Mouse (Mus musculus) liver, postnatal 0 days (tissue): ENCODE measurements around the gene Dhdds. TPM values are rescaled to one million over a fixed set of nuclear protein-coding genes. Genes with fewer than 3 reads are reported as not detected.

Experiments
- ATAC-seq: fragments of 200-750 bp; cut with Nextera tagmentation; 2 replicates; pipeline ENCODE4 v1.8.0; 2017; ENCODE audit warnings: mild to moderate bottlenecking, moderate library complexity
- DNase-seq: peaks from one replicate; pipeline ENCODE4 v3.0.0-alpha.2; 2016
- H3K27ac ChIP-seq: fragments of 300-500 bp; sonication (generic); 2 replicates; pipeline ENCODE4 v1.5.1; 2014; ENCODE audit warnings: antibody characterized with exemption, moderate library complexity, mild to moderate bottlenecking, low read depth
- H3K27me3 ChIP-seq: fragments of 300-500 bp; sonication (generic); 2 replicates; pipeline ENCODE4 v1.6.1; 2014; ENCODE audit warnings: low read length, control low read depth, mixed read lengths; ENCODE audit not compliant: insufficient read depth
- H3K36me3 ChIP-seq: fragments of 300-500 bp; sonication (generic); replicated peaks from 2 replicates; pipeline ENCODE4 v1.6.1; 2014; ENCODE audit warnings: mild to moderate bottlenecking, control low read depth, low read length, moderate library complexity, mixed read lengths; ENCODE audit not compliant: insufficient read depth
- H3K4me1 ChIP-seq: fragments of 300-500 bp; sonication (generic); 2 replicates; pipeline ENCODE4 v1.6.1; 2014; ENCODE audit warnings: antibody characterized with exemption, mild to moderate bottlenecking, control low read depth; ENCODE audit not compliant: insufficient read depth
- H3K4me2 ChIP-seq: fragments of 300-500 bp; sonication (generic); 2 replicates; pipeline ENCODE4 v1.6.1; 2014; ENCODE audit warnings: low read depth, mild to moderate bottlenecking, low read length, moderate library complexity, mixed read lengths
- H3K4me3 ChIP-seq: fragments of 300-500 bp; sonication (generic); 2 replicates; pipeline ENCODE4 v1.5.1; 2014; ENCODE audit warnings: low read depth, low read length
- H3K9ac ChIP-seq: fragments of 300-500 bp; sonication (generic); replicated peaks from 2 replicates; pipeline ENCODE4 v1.6.1; 2014; ENCODE audit warnings: mild to moderate bottlenecking, moderate library complexity
- H3K9me3 ChIP-seq: fragments of 300-500 bp; sonication (generic); 2 replicates; pipeline ENCODE4 v1.6.1; 2016; ENCODE audit warnings: mild to moderate bottlenecking, control low read depth, low read length, mixed read lengths
- CTCF ChIP-seq: sonication (generic); IDR thresholded peaks from 2 replicates; pipeline ENCODE4 v1.5.1; 2016; ENCODE audit warnings: antibody characterized with exemption, low read depth
- EP300 ChIP-seq: IDR thresholded peaks from 2 replicates; pipeline ENCODE4 v1.6.1; 2016; ENCODE audit warnings: antibody characterized with exemption, low read depth, mild to moderate bottlenecking
- WGBS: fragments of 180-500 bp; shearing (Covaris S2); extraction: QIAGEN DNeasy Blood & Tissue Kit; methylation state at CpG from one replicate; pipeline ENCODE4 v1.1.7; 2014; ENCODE audit not compliant: insufficient replicate concordance; 5-methylcytosine and 5-hydroxymethylcytosine counted together
- polyA plus RNA-seq: library from polyadenylated mRNA; unstranded; fragments of >200 nt; fragmentation: Nextera tagmentation; extraction: Ambion mirVana; gene quantifications from 2 replicates; pipeline ENCODE4 v1.2.1, GENCODE M21; 2015

Gene Dhdds
- 8.3 and 10.3 TPM in 2 replicates for polyA plus RNA-seq

DNA sequence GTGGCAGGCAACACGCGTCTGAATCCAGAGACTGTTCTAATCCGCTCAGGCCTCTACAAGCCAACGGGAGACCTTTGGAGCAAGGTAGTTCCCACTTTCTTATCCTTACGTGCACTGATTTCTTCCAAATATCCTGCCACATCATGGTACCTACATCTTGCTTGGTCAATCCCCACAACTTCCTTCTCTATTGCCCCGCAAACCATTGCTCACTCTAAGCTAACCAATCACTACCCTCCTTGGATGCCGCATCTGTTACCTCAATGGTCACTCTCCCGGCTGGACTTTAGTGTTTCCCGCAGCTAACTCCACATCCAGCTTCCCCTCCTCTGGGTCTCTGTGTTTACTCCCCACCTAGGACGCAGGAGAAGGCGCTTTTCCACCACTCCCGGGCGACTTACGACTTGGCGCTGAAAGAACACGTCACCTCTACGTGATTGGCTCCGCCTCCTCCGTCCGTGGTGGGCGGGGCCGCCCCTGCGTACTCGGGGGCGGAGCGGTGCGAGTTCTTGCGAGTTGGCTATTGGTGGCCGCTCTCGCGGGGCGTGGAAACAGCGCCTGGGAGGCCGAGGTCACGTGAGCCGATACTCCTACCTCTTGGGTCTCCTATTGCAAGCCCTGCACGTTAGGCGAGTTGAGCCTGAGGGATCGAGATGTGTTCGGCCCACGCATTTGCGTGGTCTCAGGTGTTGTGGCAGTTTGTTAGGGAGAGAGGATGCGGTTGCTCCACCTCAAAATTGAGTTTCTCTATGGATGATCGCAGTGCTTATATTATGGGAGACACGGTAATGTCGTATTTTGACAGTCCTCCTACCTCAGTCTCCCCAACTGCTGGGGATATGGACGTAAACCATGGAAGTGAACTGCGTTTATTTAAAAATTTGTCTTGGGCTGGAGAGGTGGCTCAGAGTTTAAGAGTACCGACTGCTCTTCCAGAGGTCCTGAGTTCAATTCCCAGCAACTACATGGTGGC lies at the start of gene Dhdds:
Dhdds (minus strand) TSS at position 453 of the 973 bp plus-strand sequence.
- no peaks in the 10 kb centered on the region for H3K9me3 ChIP-seq
- DNase-seq: peak; percentile 99
- ATAC-seq: peak; percentile 99
- peak within 1 kb of the TSS; percentile 76 for H3K9ac ChIP-seq
- TF ChIP-seq CTCF: no peak
- peak within 1 kb of the TSS; percentile 75 for H3K4me3 ChIP-seq
- 0 out of 2 replicates have a peak, but pooled peaks cover 4% of the 10 kb centered on the region for H3K4me1 ChIP-seq
- no peaks in the 10 kb centered on the region for H3K27me3 ChIP-seq
- H3K27ac ChIP-seq: peak within 1 kb of the TSS; percentile 16
- peak within 1 kb of the TSS; percentile 93 for H3K4me2 ChIP-seq
- WGBS: 1% methylated on average over 49 of the region's 49 CpGs
- peaks cover 11% of the 10 kb centered on the region; the same call in 1 of the 2 replicates for H3K36me3 ChIP-seq

DNA sequence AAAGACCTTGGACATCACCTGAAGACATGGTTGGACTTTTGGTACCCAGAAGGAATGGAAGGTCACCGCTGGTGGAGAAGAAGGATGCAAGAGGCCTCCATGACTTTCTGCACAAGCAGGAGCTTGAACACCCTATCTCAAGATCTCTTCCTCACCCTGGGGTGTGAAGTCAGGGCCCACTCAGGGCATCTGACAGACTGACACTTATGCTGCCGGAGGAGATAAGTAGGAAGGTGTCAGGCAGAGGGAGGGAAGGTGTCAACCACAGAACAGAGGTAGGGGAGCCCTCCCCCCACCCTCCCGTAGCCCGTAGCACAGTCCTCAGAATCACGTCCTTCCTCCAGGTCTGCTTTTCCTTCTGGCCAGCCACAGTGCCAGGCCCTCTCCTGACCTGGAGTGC lies 46.9 kb upstream of the Dhdds start:
- no peak for TF ChIP-seq EP300
- TF ChIP-seq CTCF: no peak
- Histone ChIP-seq H3K9me3 (no peaks in the 10 kb centered on the region), H3K4me3 (no peak overlapping the region), H3K9ac (no peak overlapping the region), H3K4me1 (peaks cover 4% of the 10 kb centered on the region; the same call in 1 of the 2 replicates), H3K36me3 (no peaks in the 10 kb centered on the region), H3K27me3 (no peaks in the 10 kb centered on the region), H3K27ac (no peak overlapping the region), H3K4me2 (no peak overlapping the region)
- no peak for DNase-seq
- WGBS: 59% methylated on average over 5 of the region's 5 CpGs
- ATAC-seq: no peak

DNA sequence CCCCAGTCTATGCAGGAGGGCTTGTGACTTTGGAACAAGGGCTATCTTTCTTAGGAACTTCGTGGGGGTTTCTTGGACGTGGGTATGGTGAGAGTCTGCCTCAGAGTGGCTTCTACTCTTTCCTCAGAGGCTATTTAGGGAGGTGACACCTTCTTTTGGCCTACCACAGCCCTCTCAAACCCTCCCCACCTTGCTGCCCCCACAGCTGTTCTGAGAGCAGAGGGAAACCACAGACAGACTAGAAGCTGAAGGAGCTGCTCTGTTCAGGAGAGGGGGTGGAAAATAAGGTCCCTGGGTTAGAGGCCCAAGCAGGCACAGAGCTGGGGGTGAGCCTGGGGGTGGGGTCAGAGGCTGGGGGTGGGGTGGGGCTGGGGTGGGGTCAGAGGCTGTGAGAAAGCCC lies 42.3 kb upstream of the Dhdds start:
- H3K9ac ChIP-seq: no peak overlapping the region
- no peak overlapping the region for H3K27ac ChIP-seq
- no peak for ATAC-seq
- no peak for TF ChIP-seq EP300
- no peak for TF ChIP-seq CTCF
- no peak overlapping the region for H3K4me2 ChIP-seq
- no peaks in the 10 kb centered on the region for H3K4me1 ChIP-seq
- no peaks in the 10 kb centered on the region for H3K9me3 ChIP-seq
- WGBS: 30% methylated on average over 2 of the region's 2 CpGs
- no peak overlapping the region for H3K4me3 ChIP-seq
- H3K36me3 ChIP-seq: no peaks in the 10 kb centered on the region
- H3K27me3 ChIP-seq: no peaks in the 10 kb centered on the region
- DNase-seq: no peak

DNA sequence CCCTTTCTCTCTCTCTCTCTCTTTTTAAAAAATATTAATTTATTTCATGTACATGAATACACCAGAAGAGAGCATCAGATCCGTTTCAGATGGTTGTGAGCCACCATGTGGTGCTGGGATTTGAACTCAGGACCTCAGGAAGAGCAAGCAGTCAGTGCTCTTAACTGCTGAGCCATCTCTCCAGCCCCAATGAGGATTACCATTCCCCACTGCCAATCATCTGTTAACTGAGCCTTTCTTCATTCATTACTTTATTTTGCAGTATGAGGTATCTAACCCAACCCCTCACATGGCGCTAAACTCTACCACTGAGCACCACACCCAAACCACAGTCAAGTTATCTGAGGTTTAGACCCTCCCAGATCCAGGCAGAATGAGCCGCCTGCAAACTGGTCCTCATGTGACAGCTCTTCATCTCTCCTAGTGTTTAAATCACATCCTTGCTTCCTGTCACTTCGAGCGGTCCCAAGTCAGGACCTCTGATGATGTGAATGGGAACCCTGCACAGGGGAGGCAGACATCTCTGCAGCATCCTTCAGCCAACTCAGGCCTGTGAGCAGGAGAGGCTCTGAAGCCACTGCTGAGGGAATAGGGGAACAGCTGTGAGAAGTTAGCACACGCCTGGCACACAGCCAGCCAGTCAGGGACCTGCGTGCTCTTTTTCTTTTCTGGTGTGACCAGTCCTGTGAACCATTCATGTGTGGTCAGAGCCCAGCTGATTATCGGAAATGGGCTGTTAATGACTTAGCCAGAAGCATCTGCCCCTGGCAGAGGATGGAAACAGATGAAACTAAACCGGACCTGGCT lies 40.8 kb upstream of the Dhdds start:
- no peak overlapping the region for H3K4me3 ChIP-seq
- no peak overlapping the region for H3K9ac ChIP-seq
- peak; percentile 46 for DNase-seq
- H3K4me1 ChIP-seq: no peaks in the 10 kb centered on the region
- no peaks in the 10 kb centered on the region for H3K9me3 ChIP-seq
- ATAC-seq: no peak
- no peak for TF ChIP-seq CTCF
- no peak for TF ChIP-seq EP300
- no peak overlapping the region for H3K27ac ChIP-seq
- H3K36me3 ChIP-seq: no peaks in the 10 kb centered on the region
- H3K4me2 ChIP-seq: no peak overlapping the region
- no peaks in the 10 kb centered on the region for H3K27me3 ChIP-seq
- 34% methylated on average over 9 of the region's 9 CpGs for WGBS

DNA sequence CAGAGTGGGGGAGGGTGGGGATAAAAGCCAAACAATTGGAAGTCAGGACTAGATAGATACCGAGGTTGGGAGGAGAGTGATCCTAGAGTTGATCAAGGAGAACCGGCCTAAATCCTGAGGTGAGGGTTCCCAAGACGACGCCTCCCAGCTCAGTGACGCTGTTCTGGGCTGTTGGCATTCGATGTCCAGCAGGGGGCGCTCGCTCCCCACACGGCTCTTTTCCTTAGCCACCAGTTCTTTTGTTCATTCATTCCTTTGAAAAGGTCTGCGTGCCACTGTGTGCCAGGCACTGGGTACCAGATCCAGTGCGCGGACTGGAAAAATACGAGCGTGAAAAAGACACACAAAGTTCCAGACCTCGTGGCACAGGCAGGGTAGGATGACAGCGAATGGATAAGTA lies 35.2 kb upstream of the Dhdds start:
- Histone ChIP-seq H3K9me3 (no peaks in the 10 kb centered on the region), H3K9ac (no peak overlapping the region), H3K27me3 (no peaks in the 10 kb centered on the region), H3K36me3 (no peaks in the 10 kb centered on the region), H3K4me2 (no peak overlapping the region), H3K27ac (no peak overlapping the region), H3K4me1 (peaks cover 4% of the 10 kb centered on the region; the same call in 1 of the 2 replicates), H3K4me3 (no peak overlapping the region)
- ATAC-seq: peak; percentile 36; the same call in 1 of the 2 replicates
- TF ChIP-seq EP300 (no peak), CTCF (peak; percentile 98)
- peak; percentile 87 for DNase-seq
- 4% methylated on average over 16 of the region's 16 CpGs for WGBS

DNA sequence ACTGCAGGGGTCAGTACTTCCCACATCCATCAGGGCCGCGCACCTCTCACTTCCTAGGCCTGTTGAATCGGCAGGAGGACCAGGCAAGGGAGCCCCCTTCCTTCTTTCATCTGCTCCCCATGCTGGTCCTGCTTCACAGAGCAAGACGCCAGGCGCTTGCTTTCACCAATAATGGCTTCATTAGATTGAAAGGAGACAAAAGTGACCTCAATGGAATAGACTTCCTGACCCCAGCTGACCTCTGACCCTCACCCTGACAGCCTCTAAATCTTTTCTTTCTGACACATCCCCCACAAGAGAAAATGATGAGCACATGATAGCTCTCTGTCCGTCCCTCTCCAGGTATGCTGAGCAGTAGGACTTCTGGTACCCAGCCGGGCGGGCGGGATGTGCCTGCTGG lies 25.1 kb upstream of the Dhdds start:
- no peak for TF ChIP-seq EP300
- no peak for TF ChIP-seq CTCF
- Histone ChIP-seq H3K27me3 (no peaks in the 10 kb centered on the region), H3K4me2 (no peak overlapping the region), H3K4me1 (no peaks in the 10 kb centered on the region), H3K4me3 (no peak overlapping the region), H3K9me3 (no peaks in the 10 kb centered on the region), H3K36me3 (no peaks in the 10 kb centered on the region), H3K27ac (no peak overlapping the region), H3K9ac (no peak overlapping the region)
- 67% methylated on average over 9 of the region's 9 CpGs for WGBS
- ATAC-seq: no peak
- no peak for DNase-seq
